Mouse (Mus musculus) forebrain, embryonic 13.5 days (tissue): ENCODE data around the gene Zp3. TPM values are rescaled to one million over a fixed set of nuclear protein-coding genes. Genes with fewer than 3 reads are reported as not detected.

ENCODE experiments used
- ATAC-seq: fragments of 200-750 bp; cut with Nextera tagmentation; 2 replicates; pipeline ENCODE4 v1.8.0; 2017
- H3K27ac ChIP-seq: fragments of 300-500 bp; sonication (generic); 2 replicates; pipeline ENCODE4 v1.5.1; 2015; ENCODE audit warnings: inconsistent platforms, mild to moderate bottlenecking, moderate library complexity
- H3K27me3 ChIP-seq: fragments of 300-500 bp; sonication (generic); 2 replicates; pipeline ENCODE4 v1.6.1; 2015; ENCODE audit warnings: mild to moderate bottlenecking, inconsistent platforms
- H3K36me3 ChIP-seq: fragments of 300-500 bp; sonication (generic); 2 replicates; pipeline ENCODE4 v1.6.1; 2015; ENCODE audit warnings: mild to moderate bottlenecking, inconsistent platforms; ENCODE audit not compliant: poor library complexity, severe bottlenecking
- H3K4me1 ChIP-seq: fragments of 300-500 bp; sonication (generic); 2 replicates; pipeline ENCODE4 v1.6.1; 2015; ENCODE audit warnings: inconsistent platforms
- H3K4me2 ChIP-seq: fragments of 300-500 bp; sonication (generic); 2 replicates; pipeline ENCODE4 v1.6.1; 2015; ENCODE audit warnings: inconsistent platforms, mild to moderate bottlenecking, moderate library complexity
- H3K4me3 ChIP-seq: fragments of 300-500 bp; sonication (generic); 2 replicates; pipeline ENCODE4 v1.5.1; 2015; ENCODE audit warnings: mild to moderate bottlenecking, inconsistent platforms
- H3K9ac ChIP-seq: fragments of 300-500 bp; sonication (generic); 2 replicates; pipeline ENCODE4 v1.6.1; 2015; ENCODE audit warnings: mild to moderate bottlenecking, inconsistent platforms
- H3K9me3 ChIP-seq: fragments of 300-500 bp; sonication (generic); replicated peaks from 2 replicates; pipeline ENCODE4 v1.6.1; 2016; ENCODE audit warnings: inconsistent platforms
- WGBS: fragments of 180-500 bp; shearing (Covaris S2); methylation state at CpG from one replicate; pipeline ENCODE4 v1.1.7; 2015; 5-methylcytosine and 5-hydroxymethylcytosine counted together
- polyA plus RNA-seq: library from polyadenylated mRNA; unstranded; fragments of >200 nt; fragmentation: Nextera tagmentation; extraction: Ambion mirVana; gene quantifications from 2 replicates; pipeline ENCODE4 v1.2.1, GENCODE M21; 2015

Gene Zp3
- not detected in 2 replicates for polyA plus RNA-seq

GRCm38 (mm10) chr5:135979904-135980303 lies at the start of gene Zp3:
Gene Zp3, plus strand, starts transcription at chr5:135980099.
- Histone ChIP-seq H3K9me3 (no peaks in the 10 kb centered on the region), H3K4me1 (no peaks in the 10 kb centered on the region), H3K4me2 (no peak within 1 kb of the TSS), H3K27ac (no peak within 1 kb of the TSS), H3K36me3 (no peaks in the 10 kb centered on the region), H3K4me3 (no peak within 1 kb of the TSS), H3K9ac (no peak within 1 kb of the TSS), H3K27me3 (no peaks in the 10 kb centered on the region)
- no peak for ATAC-seq
- 76% methylated on average over 8 of the region's 8 CpGs for WGBS

GRCm38 (mm10) chr5:135931526-135931925 lies 48.4 kb upstream of the Zp3 start:
- Histone ChIP-seq H3K4me3 (peak overlapping the region; percentile 94; the same call in 1 of the 2 replicates), H3K36me3 (peaks cover 53% of the 10 kb centered on the region), H3K27ac (no peak overlapping the region), H3K9ac (no peak overlapping the region; the same call in 1 of the 2 replicates), H3K9me3 (no peaks in the 10 kb centered on the region), H3K4me2 (peak overlapping the region; percentile 61), H3K4me1 (peaks cover 55% of the 10 kb centered on the region), H3K27me3 (no peaks in the 10 kb centered on the region)
- no peak for ATAC-seq
- 95% methylated on average over 9 of the region's 9 CpGs for WGBS

- WGBS, result 68% methylated on average over 2 of the region's 2 CpGs
- Histone ChIP-seq H3K27ac (no peak overlapping the region), H3K36me3 (peaks cover 45% of the 10 kb centered on the region), H3K4me3 (peak overlapping the region; percentile 94), H3K4me2 (peak overlapping the region; percentile 61), H3K9me3 (no peaks in the 10 kb centered on the region), H3K27me3 (no peaks in the 10 kb centered on the region), H3K4me1 (peaks cover 48% of the 10 kb centered on the region), H3K9ac (peak overlapping the region; percentile 43)
- no peak for ATAC-seq
These were observed 47.5 kb upstream of the Zp3 start for GRCm38 (mm10) chr5:135932359-135932758.

- H3K9ac ChIP-seq, result peak overlapping the region; percentile 96
- peak overlapping the region; percentile 99 for H3K27ac ChIP-seq
- peaks cover 37% of the 10 kb centered on the region for H3K36me3 ChIP-seq
- WGBS, result 12% methylated on average over 11 of the region's 12 CpGs
- H3K27me3 ChIP-seq, result no peaks in the 10 kb centered on the region
- ATAC-seq, result no peak
- H3K4me2 ChIP-seq, result peak overlapping the region; percentile 61
- no peaks in the 10 kb centered on the region for H3K9me3 ChIP-seq
- peaks cover 43% of the 10 kb centered on the region for H3K4me1 ChIP-seq
- peak overlapping the region; percentile 94 for H3K4me3 ChIP-seq
These were observed 46.5 kb upstream of the Zp3 start for GRCm38 (mm10) chr5:135933222-135933899.

- Histone ChIP-seq H3K27ac (peak overlapping the region; percentile 99), H3K36me3 (peaks cover 32% of the 10 kb centered on the region), H3K9me3 (no peaks in the 10 kb centered on the region), H3K4me3 (peak overlapping the region; percentile 94), H3K4me1 (peaks cover 40% of the 10 kb centered on the region), H3K4me2 (peak overlapping the region; percentile 61), H3K27me3 (no peaks in the 10 kb centered on the region), H3K9ac (peak overlapping the region; percentile 96)
- ATAC-seq, result peak; percentile 65
- WGBS, result under 1% methylated on average over 33 of the region's 35 CpGs
These were observed 45.9 kb upstream of the Zp3 start for GRCm38 (mm10) chr5:135933900-135934441.

- peak; percentile 97 for ATAC-seq
- Histone ChIP-seq H3K27me3 (no peaks in the 10 kb centered on the region), H3K4me3 (peak within 1 kb of the TSS; percentile 94), H3K4me2 (peak within 1 kb of the TSS; percentile 61), H3K9me3 (no peaks in the 10 kb centered on the region), H3K4me1 (peaks cover 35% of the 10 kb centered on the region), H3K27ac (peak within 1 kb of the TSS; percentile 99), H3K36me3 (peaks cover 25% of the 10 kb centered on the region), H3K9ac (peak within 1 kb of the TSS; percentile 96)
- WGBS, result 0% methylated on average over 45 of the region's 48 CpGs
These were observed 45.3 kb upstream of the Zp3 start, which contains the start of gene Ywhag for GRCm38 (mm10) chr5:135934481-135935175. Gene Ywhag, minus strand, starts transcription at chr5:135934616.

GRCm38 (mm10) chr5:135935176-135935523 lies 44.7 kb upstream of the Zp3 start:
- Histone ChIP-seq H3K9ac (0 out of 2 replicates have a peak overlapping the region, but pooled peaks have one; percentile 24), H3K4me1 (peaks cover 30% of the 10 kb centered on the region), H3K27ac (peak overlapping the region; percentile 99), H3K36me3 (peaks cover 20% of the 10 kb centered on the region), H3K4me2 (peak overlapping the region; percentile 61), H3K4me3 (peak overlapping the region; percentile 94), H3K9me3 (no peaks in the 10 kb centered on the region), H3K27me3 (no peaks in the 10 kb centered on the region)
- peak; percentile 40; the same call in 1 of the 2 replicates for ATAC-seq
- WGBS, result 53% methylated on average over 7 of the region's 7 CpGs

- no peaks in the 10 kb centered on the region for H3K27me3 ChIP-seq
- H3K4me1 ChIP-seq, result peaks cover 24% of the 10 kb centered on the region
- no peaks in the 10 kb centered on the region for H3K9me3 ChIP-seq
- no peak for ATAC-seq
- H3K27ac ChIP-seq, result peak overlapping the region; percentile 99; the same call in 1 of the 2 replicates
- 83% methylated on average over 6 of the region's 6 CpGs for WGBS
- no peak overlapping the region for H3K9ac ChIP-seq
- no peak overlapping the region for H3K4me2 ChIP-seq
- no peak overlapping the region for H3K4me3 ChIP-seq
- peaks cover 14% of the 10 kb centered on the region for H3K36me3 ChIP-seq
These were observed 44.2 kb upstream of the Zp3 start for GRCm38 (mm10) chr5:135935641-135936190.

GRCm38 (mm10) chr5:135940587-135940986 lies 39.3 kb upstream of the Zp3 start:
- Histone ChIP-seq H3K27ac (no peak overlapping the region), H3K27me3 (no peaks in the 10 kb centered on the region), H3K36me3 (no peaks in the 10 kb centered on the region), H3K4me2 (no peak overlapping the region), H3K9me3 (no peaks in the 10 kb centered on the region), H3K9ac (no peak overlapping the region), H3K4me1 (peaks cover 2% of the 10 kb centered on the region; the same call in 1 of the 2 replicates), H3K4me3 (no peak overlapping the region)
- no peak for ATAC-seq
- WGBS, result 70% methylated on average over 5 of the region's 5 CpGs

- H3K9me3 ChIP-seq, result no peaks in the 10 kb centered on the region
- WGBS, result 64% methylated on average over 6 of the region's 6 CpGs
- ATAC-seq, result no peak
- no peaks in the 10 kb centered on the region for H3K27me3 ChIP-seq
- no peak overlapping the region for H3K4me3 ChIP-seq
- H3K9ac ChIP-seq, result no peak overlapping the region
- H3K4me1 ChIP-seq, result peaks cover 14% of the 10 kb centered on the region
- H3K36me3 ChIP-seq, result no peaks in the 10 kb centered on the region
- no peak overlapping the region for H3K27ac ChIP-seq
- H3K4me2 ChIP-seq, result no peak overlapping the region
These were observed 37.2 kb upstream of the Zp3 start for GRCm38 (mm10) chr5:135942710-135943109.

- no peaks in the 10 kb centered on the region for H3K36me3 ChIP-seq
- peak overlapping the region; percentile 52; the same call in 1 of the 2 replicates for H3K9ac ChIP-seq
- H3K4me1 ChIP-seq, result peaks cover 14% of the 10 kb centered on the region
- WGBS, result 47% methylated on average over 10 of the region's 10 CpGs
- peak overlapping the region; percentile 34 for H3K4me2 ChIP-seq
- H3K27me3 ChIP-seq, result no peaks in the 10 kb centered on the region
- H3K4me3 ChIP-seq, result no peak overlapping the region
- H3K27ac ChIP-seq, result peak overlapping the region; percentile 40
- peak; percentile 33; the same call in 1 of the 2 replicates for ATAC-seq
- H3K9me3 ChIP-seq, result no peaks in the 10 kb centered on the region
These were observed 33.9 kb upstream of the Zp3 start for GRCm38 (mm10) chr5:135945916-135946408.
